Mouse (Mus musculus) G1E (cell line): ENCODE data around the gene Slc36a3.

Source experiments
- CTCF ChIP-seq: IDR thresholded peaks from 2 replicates; pipeline ENCODE4 v1.5.1; 2012; ENCODE audit warnings: low read depth, low read length, inconsistent platforms, mixed read lengths
- GATA1 ChIP-seq: IDR thresholded peaks from 2 replicates; pipeline ENCODE4 v1.6.1; 2012; ENCODE audit warnings: borderline replicate concordance, low read length, inconsistent platforms, mixed read lengths
- GATA2 ChIP-seq: IDR thresholded peaks from 2 replicates; pipeline ENCODE4 v1.6.1; 2012; ENCODE audit warnings: low read depth, low read length, inconsistent platforms, borderline replicate concordance
- POLR2AphosphoS5 ChIP-seq: IDR thresholded peaks from 2 replicates; pipeline ENCODE4 v1.6.1; 2012; ENCODE audit warnings: low read depth, low read length, inconsistent platforms; ENCODE audit not compliant: insufficient replicate concordance
- TAL1 ChIP-seq: conservative IDR thresholded peaks from 2 replicates; pipeline ENCODE4 v1.6.1; 2012; ENCODE audit warnings: low read depth, low read length, inconsistent platforms, mixed read lengths

GRCm38 (mm10) chr11:55116004-55116403 is 35.5 kb downstream of the Slc36a3 start:
- TF ChIP-seq CTCF (no peak), GATA2 (no peak), POLR2AphosphoS5 (no peak), GATA1 (no peak), TAL1 (no peak)
